Mouse (Mus musculus): ENCODE measurements around the gene Chuk. TPM values are rescaled to one million over a fixed set of nuclear protein-coding genes. Genes with fewer than 3 reads are reported as not detected.
"Not testable (repeated sequence)": the region's sequence is repeated elsewhere in the genome, so short reads cannot be mapped to it uniquely, and the experiment has no call there.

Gene Chuk
- total and polyA plus RNA-seq, 3 experiments: 13.8 to 94.1 (median 54.9) TPM

DNA sequence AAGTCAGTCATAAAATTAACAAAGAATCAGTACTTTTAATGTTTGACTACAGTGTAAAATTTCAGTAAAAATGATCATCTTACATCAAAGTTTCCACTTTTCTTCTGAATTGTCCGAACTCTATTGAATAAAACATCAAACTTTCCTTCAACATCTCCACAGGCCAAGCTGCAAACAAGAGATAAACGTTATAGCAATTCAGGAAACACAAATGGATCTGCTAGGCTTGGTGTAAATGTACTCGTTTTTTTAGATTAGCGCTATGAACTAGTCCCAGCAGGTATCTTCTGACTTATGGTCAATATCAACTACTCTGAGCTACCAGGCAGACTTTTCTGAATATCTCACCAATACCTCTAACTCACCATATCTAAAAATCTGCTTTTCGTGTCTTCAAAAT lies 25.6 kb upstream of the Chuk start:
- TF ChIP-seq TAL1 (conservative IDR thresholded peaks at IDR 0.05; ENCODE audit: low read depth, low read length) (0 out of 2 replicates have a peak, but pooled peaks have one; percentile 10), GATA2 (IDR thresholded peaks at IDR 0.05; ENCODE audit: borderline replicate concordance, low read depth, low read length) (no peak)
- Histone ChIP-seq H3K36me3 (replicated peaks) (peaks cover 65% of the 10 kb centered on the region), H3K4me1 (ENCODE audit: insufficient read depth, low read depth, low read length) (peaks cover 25% of the 10 kb centered on the region), H3K27me3 (ENCODE audit: insufficient read depth, low read length) (no peaks in the 10 kb centered on the region), H3K4me3 (ENCODE audit: low read depth, low read length) (no peak overlapping the region), H3K9me3 (replicated peaks) (no peaks in the 10 kb centered on the region)
- ATAC-seq (ENCODE audit: extremely low read depth, insufficient number of reproducible peaks, low FRiP score, poor library complexity, severe bottlenecking) (no peak), DNase-seq (ENCODE audit: low spot score) (no peak)

DNA sequence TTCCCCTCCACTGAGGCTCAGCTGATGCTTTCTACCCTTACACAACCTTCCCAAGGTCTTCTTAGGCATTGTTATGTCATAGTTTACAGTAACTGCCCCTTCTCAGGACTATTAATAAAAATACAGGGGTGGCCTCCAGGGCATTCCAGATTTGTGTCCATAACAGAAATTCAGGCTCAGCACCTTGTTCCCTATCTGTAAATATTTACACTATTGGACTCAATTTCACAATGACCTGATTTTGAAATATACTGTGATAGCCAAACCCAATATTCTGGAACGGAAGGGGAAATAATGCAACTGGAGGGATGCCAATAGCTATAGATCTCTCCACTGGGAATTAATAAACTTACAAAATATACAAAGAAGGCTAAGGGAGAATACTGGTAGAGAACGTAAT lies 21.3 kb upstream of the Chuk start:
- Histone ChIP-seq H3K36me3 (replicated peaks) (peaks cover 94% of the 10 kb centered on the region), H3K9me3 (replicated peaks) (no peaks in the 10 kb centered on the region), H3K4me1 (ENCODE audit: insufficient read depth, low read depth, low read length) (peaks cover 15% of the 10 kb centered on the region), H3K27me3 (ENCODE audit: insufficient read depth, low read length) (no peaks in the 10 kb centered on the region), H3K4me3 (ENCODE audit: low read depth, low read length) (no peak overlapping the region)
- TF ChIP-seq CTCF (IDR thresholded peaks at IDR 0.05; ENCODE audit: low read depth, low read length) (no peak), GATA2 (IDR thresholded peaks at IDR 0.05; ENCODE audit: borderline replicate concordance, low read depth, low read length) (no peak), GATA1 (IDR thresholded peaks at IDR 0.05; ENCODE audit: borderline replicate concordance, low read length) (no peak), POLR2AphosphoS5 (IDR thresholded peaks at IDR 0.05; ENCODE audit: insufficient replicate concordance, low read depth, low read length) (no peak), TAL1 (conservative IDR thresholded peaks at IDR 0.05; ENCODE audit: low read depth, low read length) (no peak)
- DNase-seq (ENCODE audit: low spot score) (no peak), ATAC-seq (ENCODE audit: extremely low read depth, insufficient number of reproducible peaks, low FRiP score, poor library complexity, severe bottlenecking) (no peak)

DNA sequence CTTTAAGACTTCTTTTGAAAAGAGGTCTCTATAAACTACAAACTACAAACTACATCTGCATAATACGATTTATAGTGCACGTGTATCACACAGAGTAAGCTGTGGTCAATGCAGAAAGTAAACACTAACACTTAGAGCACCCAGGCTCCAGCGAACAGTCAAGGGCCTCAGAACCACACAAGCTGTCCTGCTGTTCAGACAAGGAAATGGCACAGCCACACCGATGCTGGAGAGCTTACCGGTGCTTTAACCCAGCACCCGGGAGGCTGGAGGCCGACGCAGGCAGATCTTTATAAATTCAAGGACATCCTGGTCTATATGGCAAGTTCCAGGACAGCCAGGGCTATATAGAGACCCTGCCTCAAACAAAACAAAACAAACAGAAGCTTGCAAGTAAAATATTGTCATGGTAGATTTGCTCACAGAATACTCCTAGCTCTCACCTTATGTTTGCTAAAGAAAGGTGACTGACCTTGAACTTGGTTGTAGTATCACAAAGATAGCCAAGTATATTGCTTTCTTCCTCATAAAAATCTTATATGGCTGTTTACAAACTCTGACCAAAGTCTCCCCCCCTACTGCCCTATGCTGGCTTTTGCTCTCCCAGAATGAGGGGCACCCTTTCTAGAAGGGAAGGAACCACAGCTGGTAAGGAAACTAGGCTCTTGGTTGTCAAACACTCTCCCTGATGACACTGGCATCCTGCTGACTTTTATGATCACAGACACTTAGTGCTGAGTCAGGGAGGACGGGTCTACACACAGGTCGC lies 20.6 kb upstream of the Chuk start:
- DNase-seq (ENCODE audit: low spot score) (no peak), ATAC-seq (ENCODE audit: extremely low read depth, insufficient number of reproducible peaks, low FRiP score, poor library complexity, severe bottlenecking) (no peak)
- H3K36me3 ChIP-seq (replicated peaks): peaks cover 94% of the 10 kb centered on the region

DNA sequence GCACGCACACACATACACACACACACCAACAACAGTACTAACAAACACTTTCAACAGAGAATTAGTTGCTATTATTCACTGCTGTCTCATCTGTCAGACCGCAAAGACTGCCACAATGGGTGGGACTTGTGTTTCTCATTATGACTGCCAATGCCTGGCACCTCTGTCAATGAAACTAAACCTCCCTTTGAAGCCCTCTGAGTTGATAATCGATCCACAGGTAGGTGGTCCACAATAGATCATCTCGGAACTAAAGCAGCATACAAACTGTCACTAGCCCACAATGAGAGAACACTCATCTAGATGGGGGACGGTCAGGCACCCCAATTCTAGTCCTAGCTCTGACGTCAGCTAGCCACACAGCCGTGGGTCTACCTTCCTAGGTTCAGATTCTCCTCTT lies 13.9 kb upstream of the Chuk start:
- Histone ChIP-seq H3K4me1 (ENCODE audit: insufficient read depth, low read depth, low read length) (no peaks in the 10 kb centered on the region), H3K9me3 (replicated peaks) (no peaks in the 10 kb centered on the region), H3K4me3 (ENCODE audit: low read depth, low read length) (no peak overlapping the region), H3K36me3 (replicated peaks) (peaks cover 94% of the 10 kb centered on the region), H3K27me3 (ENCODE audit: insufficient read depth, low read length) (no peaks in the 10 kb centered on the region)
- no peak for ATAC-seq (ENCODE audit: extremely low read depth, insufficient number of reproducible peaks, low FRiP score, poor library complexity, severe bottlenecking)
- TF ChIP-seq GATA2 (IDR thresholded peaks at IDR 0.05; ENCODE audit: borderline replicate concordance, low read depth, low read length): no peak
- TF ChIP-seq GATA1 (IDR thresholded peaks at IDR 0.05; ENCODE audit: borderline replicate concordance, low read length): no peak
- TF ChIP-seq POLR2AphosphoS5 (IDR thresholded peaks at IDR 0.05; ENCODE audit: insufficient replicate concordance, low read depth, low read length): no peak
- TF ChIP-seq CTCF (IDR thresholded peaks at IDR 0.05; ENCODE audit: low read depth, low read length): no peak
- no peak for DNase-seq (ENCODE audit: low spot score)

More for the DNA sequence above, 20.6 kb upstream of the Chuk start:
- TF ChIP-seq POLR2AphosphoS5 (IDR thresholded peaks at IDR 0.05; ENCODE audit: insufficient replicate concordance, low read depth, low read length): no peak
- no peak for TF ChIP-seq GATA1 (IDR thresholded peaks at IDR 0.05; ENCODE audit: borderline replicate concordance, low read length)
- no peak for TF ChIP-seq GATA2 (IDR thresholded peaks at IDR 0.05; ENCODE audit: borderline replicate concordance, low read depth, low read length)
- TF ChIP-seq TAL1 (conservative IDR thresholded peaks at IDR 0.05; ENCODE audit: low read depth, low read length): no peak
- TF ChIP-seq CTCF (IDR thresholded peaks at IDR 0.05; ENCODE audit: low read depth, low read length): no peak
- Histone ChIP-seq H3K4me3 (ENCODE audit: low read depth, low read length) (no peak overlapping the region), H3K27me3 (ENCODE audit: insufficient read depth, low read length) (no peaks in the 10 kb centered on the region), H3K4me1 (ENCODE audit: insufficient read depth, low read depth, low read length) (peaks cover 9% of the 10 kb centered on the region; the same call in 1 of the 2 replicates), H3K9me3 (replicated peaks) (no peaks in the 10 kb centered on the region)

DNA sequence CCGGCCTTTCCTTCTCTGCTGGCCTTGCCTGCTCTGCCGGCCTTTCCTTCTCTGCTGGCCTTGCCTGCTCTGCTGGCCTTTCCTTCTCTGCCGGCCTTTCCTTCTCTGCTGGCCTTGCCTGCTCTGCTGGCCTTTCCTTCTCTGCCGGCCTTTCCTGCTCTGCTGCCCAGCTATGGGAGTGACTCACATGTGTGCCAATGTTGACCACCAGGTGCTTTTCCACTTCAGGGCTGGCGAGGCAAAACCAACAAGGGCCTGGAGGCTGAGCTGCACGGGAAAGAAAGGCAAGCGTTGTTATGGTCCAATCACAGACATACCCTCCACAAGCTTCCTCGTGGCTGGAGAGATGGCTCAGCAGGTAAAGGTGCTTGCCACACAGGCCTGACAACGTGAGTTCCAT lies 13.4 kb upstream of the Chuk start:
- H3K36me3 ChIP-seq (replicated peaks): peaks cover 94% of the 10 kb centered on the region
- H3K27me3 ChIP-seq (ENCODE audit: insufficient read depth, low read length); DNase-seq (ENCODE audit: low spot score); H3K4me1 ChIP-seq (ENCODE audit: insufficient read depth, low read depth, low read length); ATAC-seq (ENCODE audit: extremely low read depth, insufficient number of reproducible peaks, low FRiP score, poor library complexity, severe bottlenecking); H3K4me3 ChIP-seq (ENCODE audit: low read depth, low read length); H3K9me3 ChIP-seq (replicated peaks): not testable (repeated sequence)

DNA sequence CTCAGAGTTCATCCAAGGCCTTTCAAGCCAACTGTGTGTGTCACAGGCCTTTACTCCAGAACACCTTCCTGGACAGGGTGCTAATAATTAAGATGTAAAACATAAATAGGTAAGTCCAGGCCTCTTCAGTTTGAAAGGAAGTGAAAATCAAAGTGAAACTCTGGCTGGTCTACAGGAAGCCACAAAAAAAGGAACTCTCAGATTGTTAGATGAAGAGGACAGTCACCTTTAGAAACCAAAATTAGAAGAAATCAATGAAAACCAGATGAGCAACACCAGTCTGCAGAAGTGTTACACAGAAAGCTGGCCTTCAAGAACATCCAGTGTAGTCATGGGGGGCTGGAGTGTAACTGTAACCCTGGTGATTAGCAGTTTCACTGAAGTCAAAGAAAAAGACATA lies 10.5 kb upstream of the Chuk start:
- ATAC-seq (ENCODE audit: extremely low read depth, insufficient number of reproducible peaks, low FRiP score, poor library complexity, severe bottlenecking) (no peak), DNase-seq (ENCODE audit: low spot score) (no peak)
- peaks cover 95% of the 10 kb centered on the region for H3K36me3 ChIP-seq (replicated peaks)
- no peaks in the 10 kb centered on the region for H3K4me1 ChIP-seq (ENCODE audit: insufficient read depth, low read depth, low read length)
- TF ChIP-seq GATA1 (IDR thresholded peaks at IDR 0.05; ENCODE audit: borderline replicate concordance, low read length) (no peak), TAL1 (conservative IDR thresholded peaks at IDR 0.05; ENCODE audit: low read depth, low read length) (no peak), CTCF (IDR thresholded peaks at IDR 0.05; ENCODE audit: low read depth, low read length) (no peak), GATA2 (IDR thresholded peaks at IDR 0.05; ENCODE audit: borderline replicate concordance, low read depth, low read length) (no peak), POLR2AphosphoS5 (IDR thresholded peaks at IDR 0.05; ENCODE audit: insufficient replicate concordance, low read depth, low read length) (no peak)
- no peak overlapping the region for H3K4me3 ChIP-seq (ENCODE audit: low read depth, low read length)
- no peaks in the 10 kb centered on the region for H3K9me3 ChIP-seq (replicated peaks)
- H3K27me3 ChIP-seq (ENCODE audit: insufficient read depth, low read length): no peaks in the 10 kb centered on the region

DNA sequence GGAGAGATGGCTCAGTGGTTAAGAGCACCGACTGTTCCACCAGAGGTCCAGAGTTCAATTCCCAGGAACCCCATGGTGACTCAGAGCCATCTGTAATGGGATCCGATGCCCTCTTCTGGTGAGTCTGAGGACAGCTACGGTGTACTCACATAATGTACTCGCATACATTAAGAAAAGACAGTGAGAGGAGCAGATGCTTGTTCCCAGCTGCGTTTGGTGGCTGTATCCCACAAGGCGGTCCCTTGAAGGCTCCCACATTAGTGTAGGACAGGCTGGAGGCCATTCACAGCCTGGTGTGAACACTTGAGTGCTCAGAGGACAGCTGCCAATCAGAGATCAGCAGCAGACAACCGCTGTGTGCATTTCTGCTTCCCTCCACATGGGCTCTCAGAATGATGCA lies 4.4 kb upstream of the Chuk start:
- Histone ChIP-seq H3K4me1 (ENCODE audit: insufficient read depth, low read depth, low read length) (peaks cover 17% of the 10 kb centered on the region), H3K27me3 (ENCODE audit: insufficient read depth, low read length) (no peaks in the 10 kb centered on the region), H3K36me3 (replicated peaks) (peaks cover 79% of the 10 kb centered on the region), H3K9me3 (replicated peaks) (no peaks in the 10 kb centered on the region), H3K4me3 (ENCODE audit: low read depth, low read length) (no peak overlapping the region)
- ATAC-seq (ENCODE audit: extremely low read depth, insufficient number of reproducible peaks, low FRiP score, poor library complexity, severe bottlenecking) (no peak), DNase-seq (ENCODE audit: low spot score) (no peak)
- TF ChIP-seq TAL1 (conservative IDR thresholded peaks at IDR 0.05; ENCODE audit: low read depth, low read length): no peak
- TF ChIP-seq CTCF (IDR thresholded peaks at IDR 0.05; ENCODE audit: low read depth, low read length): 0 out of 2 replicates have a peak, but pooled peaks have one; percentile 18
